Mouse (Mus musculus) thymus, adult 2 months (tissue): Measurements from ENCODE around the gene Ier5.

Source experiments
- CTCF ChIP-seq: fragments of 200-500 bp; IDR thresholded peaks from 2 replicates; pipeline ENCODE4 v1.5.1; 2012; ENCODE audit warnings: mild to moderate bottlenecking, control low read depth, low read length, moderate library complexity, borderline replicate concordance; ENCODE audit not compliant: control insufficient read depth, poor library complexity, insufficient read depth; ENCODE audit errors: extremely low read depth
- POLR2A ChIP-seq: fragments of 200-500 bp; IDR thresholded peaks from 2 replicates; pipeline ENCODE4 v1.6.1; 2012; ENCODE audit warnings: mild to moderate bottlenecking, low read length, control low read depth, moderate library complexity; ENCODE audit not compliant: control insufficient read depth, poor library complexity, insufficient read depth; ENCODE audit errors: extremely low read depth

GRCm38 (mm10) chr1:155062963-155063362 lies 36.5 kb downstream of the Ier5 start:
- TF ChIP-seq CTCF, result no peak
- TF ChIP-seq POLR2A, result no peak
